Mouse (Mus musculus) kidney, adult 2 months (tissue): ENCODE data around the gene Ddx58.

Source experiments
- CTCF ChIP-seq: fragments of 200-500 bp; conservative IDR thresholded peaks from 2 replicates; pipeline ENCODE4 v1.5.1; 2011; ENCODE audit warnings: low read depth, mild to moderate bottlenecking, control low read depth, low read length, moderate library complexity, mixed read lengths; ENCODE audit not compliant: insufficient read depth, insufficient read length
- POLR2A ChIP-seq: fragments of 200-500 bp; IDR thresholded peaks from one replicate; pipeline ENCODE4 v1.6.1; 2011; ENCODE audit warnings: low read depth, low read length, control low read depth

GRCm38 (mm10) chr4:40182651-40183320 is 56.8 kb downstream of the Ddx58 start:
- TF ChIP-seq CTCF (peak; percentile 75), POLR2A (no peak)
